Mouse (Mus musculus) adrenal gland, postnatal 25 days (tissue): ENCODE data around the gene Cic. TPM values are rescaled to one million over a fixed set of nuclear protein-coding genes. Genes with fewer than 3 reads are reported as not detected.

ENCODE experiments used
- DNase-seq: peaks from one replicate; pipeline ENCODE4 v3.0.0; 2021; ENCODE audit warnings: mixed read lengths
- long read RNA-seq: library from polyadenylated mRNA; stranded (forward); transcript quantifications from one replicate; pipeline ENCODE4 v2.0.0, GENCODE M21; 2021
- total RNA-seq: library from RNA; stranded (reverse); gene quantifications from 2 replicates; pipeline ENCODE4 v1.2.3, GENCODE M21; 2021

Gene Cic
- 134 and 146 TPM in 2 replicates for total RNA-seq
- long read RNA-seq, partial matches to known transcripts, result 2 of 7 reads
- long read RNA-seq, other reads (novel, unspliced or antisense), result 4 of 7 reads

DNA sequence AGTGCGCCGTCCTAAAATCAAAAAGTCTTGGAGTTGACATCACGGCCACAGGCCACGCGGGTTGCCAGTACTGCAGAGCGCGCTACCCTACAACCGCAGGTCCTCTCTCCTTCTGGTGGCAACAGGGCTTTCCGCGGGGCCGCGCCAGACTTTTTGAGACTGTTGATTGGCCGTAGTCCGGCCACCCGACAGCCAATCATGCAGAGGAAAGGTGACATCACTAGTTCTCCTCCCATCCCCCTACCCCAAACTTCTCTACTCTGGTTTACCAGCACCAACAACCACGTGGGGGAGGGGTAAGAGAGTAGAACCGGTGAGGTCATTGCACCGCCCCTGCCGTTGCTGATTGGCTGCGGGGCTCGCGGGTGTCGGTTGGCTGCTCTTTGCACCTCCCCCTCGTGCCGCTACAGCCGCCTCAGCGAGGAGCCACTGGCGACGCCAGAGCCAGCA, at the start of gene Cic:
TSS of gene Cic (plus strand) at position 404 of the 450 bp plus-strand sequence.
- DNase-seq, result peak; percentile 94

GRCm38 (mm10) chr7:25218705-25219415, 48.6 kb upstream of the Cic start:
- peak; percentile 27 for DNase-seq

DNA sequence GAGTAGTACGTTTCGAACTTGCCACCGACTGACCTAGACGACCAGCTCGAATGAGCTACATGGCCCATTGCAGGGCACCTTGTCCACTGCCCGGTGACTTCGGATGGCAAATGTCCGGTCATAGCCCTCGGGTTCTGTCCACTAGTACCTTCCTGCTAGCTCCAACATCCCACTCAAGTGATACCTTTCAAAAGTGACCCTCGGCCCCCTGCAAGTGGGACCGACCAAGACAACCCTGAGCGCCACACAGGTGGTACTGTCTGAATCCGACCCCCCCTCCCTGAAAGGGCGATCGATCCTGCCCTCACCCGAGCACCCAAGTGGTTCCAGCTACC, 48.1 kb upstream of the Cic start:
- no peak for DNase-seq

DNA sequence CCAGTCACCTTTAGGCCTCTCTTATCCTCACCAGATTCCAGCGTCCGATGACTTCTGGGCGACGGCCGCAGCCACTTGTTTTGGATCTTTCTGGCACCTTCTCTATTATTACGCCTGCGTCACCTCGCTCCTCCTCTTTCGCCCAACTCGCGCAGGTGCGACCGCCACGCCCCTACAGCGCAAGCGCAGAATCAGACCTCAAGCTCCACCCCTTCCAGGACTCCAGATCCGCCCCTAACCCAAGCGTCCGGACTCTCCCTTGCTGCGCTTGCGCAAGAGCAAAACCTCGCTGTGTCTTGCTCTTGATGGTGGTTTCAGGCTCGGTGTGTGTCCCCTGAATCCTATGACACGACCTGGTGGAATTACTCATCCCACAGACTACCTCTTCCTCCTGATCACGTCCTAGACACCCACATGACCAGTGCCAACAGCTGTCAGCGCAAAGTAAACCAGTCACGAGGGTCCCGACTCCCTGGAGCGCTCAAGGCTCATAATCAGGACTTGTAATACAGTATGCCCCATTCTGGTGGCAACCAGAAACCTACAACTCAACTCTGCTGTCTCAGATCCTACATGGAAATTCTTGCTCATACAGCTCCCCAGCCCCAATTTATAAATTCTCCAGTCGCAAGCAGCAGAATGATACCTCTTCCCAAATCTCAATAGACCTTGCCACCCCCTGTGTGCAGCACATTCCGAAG, 47.6 kb upstream of the Cic start:
- peak; percentile 95 for DNase-seq

DNA sequence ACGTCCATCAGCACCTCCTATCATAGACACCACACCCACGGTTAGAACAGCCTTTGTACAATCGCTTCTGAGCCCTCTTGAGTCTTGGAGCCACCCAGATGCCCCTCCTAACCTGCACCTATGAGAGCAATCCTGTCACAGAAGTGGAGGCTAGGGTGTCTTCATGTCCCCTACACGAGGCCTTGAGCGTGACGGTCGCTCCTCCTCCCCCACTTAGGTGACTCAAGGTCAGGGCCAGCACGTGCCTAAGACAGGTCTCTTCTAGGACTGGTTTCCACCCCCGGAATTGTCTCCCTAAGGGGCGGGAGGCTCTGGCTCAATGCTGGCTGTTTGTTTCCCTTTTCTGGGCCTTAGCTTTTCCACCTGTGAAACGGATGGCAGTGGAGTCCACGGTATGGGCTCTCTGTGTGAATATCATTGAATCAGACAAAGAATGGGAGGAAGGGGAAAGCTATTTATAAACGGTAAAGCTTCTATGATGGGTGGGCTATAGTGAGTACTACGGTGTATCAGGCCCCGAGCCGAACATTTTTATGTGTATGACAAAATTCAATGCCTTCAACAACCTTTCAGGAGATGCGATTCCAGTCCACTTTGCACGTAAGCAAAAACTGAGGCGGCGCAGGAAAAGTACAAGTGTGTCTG, 46.9 kb upstream of the Cic start, which contains the start of gene Dedd2:
TSS of gene Dedd2 (minus strand) at position 159 of the 645 bp plus-strand sequence.
- peak; percentile 37 for DNase-seq

GRCm38 (mm10) chr7:25221102-25221883, 46.2 kb upstream of the Cic start, which contains the start of gene Zfp526:
TSS of gene Zfp526 (plus strand) at chr7:25221425.
- peak; percentile 98 for DNase-seq

- no peak for DNase-seq
Observed at GRCm38 (mm10) chr7:25222275-25222967, 45.1 kb upstream of the Cic start.

- no peak for DNase-seq
Observed at GRCm38 (mm10) chr7:25227523-25228300, 39.8 kb upstream of the Cic start.

DNA sequence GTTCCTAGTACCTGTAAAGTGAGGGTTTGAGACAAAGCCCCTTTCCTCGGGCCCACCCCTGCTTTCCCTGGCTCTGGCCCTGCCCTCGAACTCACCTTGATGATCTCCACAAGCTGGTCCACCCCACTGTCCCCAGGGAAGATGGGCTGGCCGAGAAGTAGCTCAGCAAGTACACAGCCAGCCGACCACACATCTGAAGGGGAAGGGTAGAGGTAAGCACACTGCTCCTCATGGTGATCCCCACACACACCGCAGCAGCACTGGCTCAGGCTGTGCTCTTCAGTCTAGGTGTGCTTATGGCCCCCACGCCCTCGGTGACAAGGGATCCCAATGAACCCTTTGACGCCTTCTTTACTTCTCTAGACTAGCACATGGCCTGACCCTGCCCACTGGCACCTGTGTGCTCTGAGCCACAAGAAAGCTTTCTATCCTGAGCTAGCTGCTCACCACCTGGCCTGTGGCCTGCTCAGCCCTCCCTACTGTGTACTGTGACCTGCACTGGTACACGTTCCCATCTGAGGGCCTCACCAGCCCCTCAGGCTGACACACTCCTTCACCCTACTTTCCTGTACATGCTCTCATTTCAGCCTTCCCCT, 36.7 kb upstream of the Cic start:
- DNase-seq, result no peak

- no peak for DNase-seq
Observed at GRCm38 (mm10) chr7:25232101-25232648, 35.3 kb upstream of the Cic start.

- DNase-seq, result no peak
Observed at GRCm38 (mm10) chr7:25233061-25233460, 34.4 kb upstream of the Cic start.

DNA sequence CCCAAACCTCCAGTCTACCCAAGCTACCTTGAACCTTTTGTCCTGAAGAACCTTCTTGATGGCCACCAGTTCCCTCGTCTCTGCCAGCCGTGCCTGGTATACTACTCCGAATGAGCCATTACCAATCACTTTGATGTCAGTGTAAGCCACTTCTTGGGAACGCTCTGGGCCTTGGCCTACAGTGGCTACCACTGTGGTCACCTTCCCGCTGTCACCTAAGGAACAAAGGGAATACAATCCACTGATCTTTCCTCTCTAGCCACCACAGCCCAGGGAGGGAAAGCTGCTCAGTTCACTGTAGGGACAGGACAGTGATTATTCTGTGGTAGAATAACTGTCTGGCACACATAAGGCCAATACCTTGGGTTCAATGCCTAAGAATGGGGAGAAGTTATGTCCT, 32.0 kb upstream of the Cic start:
- no peak for DNase-seq

- peak; percentile 95 for DNase-seq
Observed at GRCm38 (mm10) chr7:25237249-25238014, 30.1 kb upstream of the Cic start, which contains the start of gene Gsk3a. TSS of gene Gsk3a (minus strand) at chr7:25237851.

GRCm38 (mm10) chr7:25238015-25238706, 29.3 kb upstream of the Cic start:
- DNase-seq, result peak; percentile 83

DNA sequence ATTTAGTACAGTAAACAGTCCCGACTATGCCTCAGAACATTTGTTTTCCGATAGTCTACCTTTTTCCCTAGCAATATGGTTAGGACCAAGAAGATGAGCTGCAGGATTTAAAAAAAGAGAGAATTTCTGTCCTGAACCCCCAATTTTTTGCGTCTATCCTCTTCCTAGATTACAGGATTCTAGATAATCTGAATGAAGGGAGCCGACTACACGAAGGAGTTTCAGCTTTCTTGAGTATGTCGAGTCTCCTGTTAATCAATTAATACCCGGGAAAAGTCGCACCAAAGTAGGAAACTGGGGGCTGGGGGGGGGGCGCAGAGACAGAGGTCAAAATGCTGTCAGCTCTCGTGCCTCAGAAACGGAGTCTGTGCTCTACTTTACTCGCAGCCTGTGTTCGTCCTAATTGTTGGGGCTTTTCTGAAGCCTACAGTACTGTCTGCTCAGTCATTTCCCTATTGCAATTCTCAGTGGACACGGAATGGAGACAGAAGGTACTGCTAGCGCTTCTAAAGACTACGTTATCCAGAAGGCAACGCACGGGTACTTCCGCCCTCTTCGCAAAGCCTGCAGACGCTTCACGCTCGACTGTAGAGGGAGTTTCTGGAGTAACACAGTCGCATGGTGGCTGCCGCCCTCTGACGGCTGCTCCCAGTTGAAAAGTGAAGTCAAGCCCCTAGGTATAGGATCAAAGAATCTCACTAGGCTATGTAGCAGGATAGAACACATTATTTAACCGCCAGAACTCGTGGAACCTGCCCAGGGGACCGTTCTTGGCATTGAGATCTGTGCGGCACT, 28.5 kb upstream of the Cic start:
- peak; percentile 75 for DNase-seq

- no peak for DNase-seq
Observed at GRCm38 (mm10) chr7:25240631-25241030, 26.9 kb upstream of the Cic start.

DNA sequence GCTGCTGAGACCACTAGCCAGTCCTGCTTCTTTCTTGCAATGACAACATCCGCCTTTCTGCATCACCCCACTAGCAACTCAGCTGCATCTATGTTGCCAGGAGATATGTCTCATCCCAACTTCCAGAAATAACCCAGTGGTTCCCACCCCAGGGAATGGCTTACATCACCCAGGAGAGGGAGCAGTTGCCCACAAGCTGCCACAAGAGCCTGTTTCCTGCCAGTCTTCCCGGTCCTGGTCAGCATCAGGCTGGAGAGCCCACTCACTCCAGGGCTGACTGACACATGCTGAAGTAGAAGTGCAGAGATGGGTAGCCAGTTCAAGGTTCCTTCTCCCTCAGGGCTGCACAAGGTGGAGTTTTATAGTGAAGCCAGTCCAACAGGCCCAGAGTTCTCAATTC, 26.4 kb upstream of the Cic start:
- DNase-seq, result peak; percentile 49

DNA sequence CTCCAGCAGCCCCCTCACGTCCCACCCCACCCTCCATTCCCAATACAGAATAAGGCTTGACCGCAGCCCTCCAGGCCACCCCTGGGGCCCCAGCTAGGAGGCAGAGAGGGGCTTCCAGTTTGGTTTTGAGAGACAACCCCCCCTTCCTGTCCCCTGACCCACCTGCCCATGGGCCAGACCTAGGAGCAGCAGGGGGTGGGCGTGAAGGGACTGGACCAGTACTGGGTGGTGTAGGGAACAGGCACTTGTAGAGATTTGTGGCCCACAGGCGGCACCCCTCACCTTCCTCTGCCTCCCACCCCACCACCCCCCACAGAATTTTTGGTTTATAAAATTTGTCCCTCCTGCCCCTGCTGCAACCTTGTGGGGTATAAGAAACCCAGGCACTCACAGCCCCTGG, 24.1 kb upstream of the Cic start:
- no peak for DNase-seq
